Mouse (Mus musculus) lung, postnatal 10 days (tissue): ENCODE measurements around the gene Zdhhc17.

ENCODE experiments used
- DNase-seq: peaks from one replicate; pipeline ENCODE4 v3.0.0; 2021

The Zdhhc17 gene

GRCm38 (mm10) chr10:110951748-110952147, 58.2 kb downstream of the Zdhhc17 start:
- no peak for DNase-seq

GRCm38 (mm10) chr10:110951112-110951511, 58.8 kb downstream of the Zdhhc17 start:
- no peak for DNase-seq

GRCm38 (mm10) chr10:110947574-110947973, 62.4 kb downstream of the Zdhhc17 start:
- DNase-seq = no peak

- DNase-seq = no peak
Measured at GRCm38 (mm10) chr10:110945966-110946365, 64.0 kb downstream of the Zdhhc17 start.

GRCm38 (mm10) chr10:110944175-110944574, 65.8 kb downstream of the Zdhhc17 start:
- DNase-seq = no peak

GRCm38 (mm10) chr10:110942806-110943205, 67.1 kb downstream of the Zdhhc17 start:
- no peak for DNase-seq

GRCm38 (mm10) chr10:110941968-110942367, 68.0 kb downstream of the Zdhhc17 start:
- DNase-seq = no peak

- DNase-seq = no peak
Measured at GRCm38 (mm10) chr10:110940740-110941398, 69.1 kb downstream of the Zdhhc17 start.

GRCm38 (mm10) chr10:110939717-110940116, 70.2 kb downstream of the Zdhhc17 start:
- no peak for DNase-seq

GRCm38 (mm10) chr10:110938841-110939549, 70.9 kb downstream of the Zdhhc17 start:
- DNase-seq = no peak

GRCm38 (mm10) chr10:110938361-110938760, 71.6 kb downstream of the Zdhhc17 start:
- DNase-seq = peak; percentile 27

- DNase-seq = no peak
Measured at GRCm38 (mm10) chr10:110935669-110936068, 74.3 kb downstream of the Zdhhc17 start.

GRCm38 (mm10) chr10:110935081-110935480, 74.9 kb downstream of the Zdhhc17 start:
- DNase-seq = no peak

- DNase-seq = no peak
Measured at GRCm38 (mm10) chr10:110933584-110933983, 76.4 kb downstream of the Zdhhc17 start.

GRCm38 (mm10) chr10:110931913-110932560, 77.9 kb downstream of the Zdhhc17 start:
- DNase-seq = peak; percentile 35

GRCm38 (mm10) chr10:110931161-110931912, 78.6 kb downstream of the Zdhhc17 start:
- no peak for DNase-seq

GRCm38 (mm10) chr10:110929756-110930155, 80.2 kb downstream of the Zdhhc17 start:
- DNase-seq = peak; percentile 28

- peak; percentile 58 for DNase-seq
Measured at GRCm38 (mm10) chr10:110927491-110927890, 82.4 kb downstream of the Zdhhc17 start.

- no peak for DNase-seq
Measured at GRCm38 (mm10) chr10:110922612-110923011, 87.3 kb downstream of the Zdhhc17 start.

GRCm38 (mm10) chr10:110921890-110922289, 88.0 kb downstream of the Zdhhc17 start:
- no peak for DNase-seq

- DNase-seq = no peak
Measured at GRCm38 (mm10) chr10:110920368-110920950, 89.5 kb downstream of the Zdhhc17 start.

GRCm38 (mm10) chr10:110919531-110920343, 90.2 kb downstream of the Zdhhc17 start, which contains the start of gene Csrp2:
Gene Csrp2 (plus strand): TSS chr10:110919789.
- DNase-seq = peak; percentile 95
